Mouse (Mus musculus) mouse embryonic stem cell (cell line): ENCODE measurements around the gene Gm10282.

Experiments used
- in situ Hi-C, 2 experiments: fragments of 300-500 bp; cut with MboI; formaldehyde crosslinking; loops; 1 replicate in 1 of 2; 3 replicates in 1 of 2; pipeline ENCODE4 v1.14.3; 2019 to 2020; ENCODE audit warnings: low sequenced_read_pairs in 2 of 2, low pct_unique_long_range_greater_than_20kb in 1 of 2, mixed read lengths in 1 of 2; ENCODE audit not compliant: unreplicated experiment in 1 of 2

Gm10282 gene

GRCm38 (mm10) chr8:72305210-72305905 is at the start of gene Gm10282:
Gene Gm10282, minus strand, starts transcription at chr8:72305260.
- in situ Hi-C loops, result no loop called here

GRCm38 (mm10) chr8:72354272-72354671 is 49.2 kb upstream of the Gm10282 start:
- in situ Hi-C loops, result no loop called here

GRCm38 (mm10) chr8:72353700-72354045 is 48.6 kb upstream of the Gm10282 start:
- in situ Hi-C loops, result no loop called here

GRCm38 (mm10) chr8:72352951-72353699 is 48.1 kb upstream of the Gm10282 start:
- in situ Hi-C loops, result no loop called here

- in situ Hi-C loops, result no loop called here
These were observed 46.4 kb upstream of the Gm10282 start for GRCm38 (mm10) chr8:72351405-72352005.

GRCm38 (mm10) chr8:72350727-72351126 is 45.7 kb upstream of the Gm10282 start:
- in situ Hi-C loops, result no loop called here

- in situ Hi-C loops, result no loop called here
These were observed 44.8 kb upstream of the Gm10282 start for GRCm38 (mm10) chr8:72349838-72350237.

- in situ Hi-C loops, result no loop called here
These were observed 43.9 kb upstream of the Gm10282 start for GRCm38 (mm10) chr8:72348956-72349355.

- in situ Hi-C loops, result no loop called here
These were observed 43.1 kb upstream of the Gm10282 start for GRCm38 (mm10) chr8:72348114-72348513.

- in situ Hi-C loops, result no loop called here
These were observed 42.5 kb upstream of the Gm10282 start for GRCm38 (mm10) chr8:72347553-72347952.

- in situ Hi-C loops, result no loop called here
These were observed 38.7 kb upstream of the Gm10282 start for GRCm38 (mm10) chr8:72343725-72344124.

GRCm38 (mm10) chr8:72342556-72343300 is 37.7 kb upstream of the Gm10282 start:
- in situ Hi-C loops, result no loop called here

GRCm38 (mm10) chr8:72337034-72337433 is 32.0 kb upstream of the Gm10282 start:
- in situ Hi-C loops, result loop anchor here in 1 of 2 experiments (5.0 kb wide), 1 partner anchor 60 kb away; no protein-coding TSS in a partner anchor

GRCm38 (mm10) chr8:72336273-72336672 is 31.2 kb upstream of the Gm10282 start:
- in situ Hi-C loops, result loop anchor here in 1 of 2 experiments (5.0 kb wide), 1 partner anchor 59 kb away; no protein-coding TSS in a partner anchor

- in situ Hi-C loops, result no loop called here
These were observed 29.1 kb upstream of the Gm10282 start for GRCm38 (mm10) chr8:72334144-72334641.

- in situ Hi-C loops, result no loop called here
These were observed 28.5 kb upstream of the Gm10282 start for GRCm38 (mm10) chr8:72333429-72334143.

GRCm38 (mm10) chr8:72331631-72332030 is 26.6 kb upstream of the Gm10282 start:
- in situ Hi-C loops, result no loop called here
